Mouse (Mus musculus): ENCODE results near the gene Olfr524. TPM values are rescaled to one million over a fixed set of nuclear protein-coding genes. Genes with fewer than 3 reads are reported as not detected.

Gene Olfr524
- polyA plus RNA-seq, 1 experiment from 2014 or later = not detected

DNA sequence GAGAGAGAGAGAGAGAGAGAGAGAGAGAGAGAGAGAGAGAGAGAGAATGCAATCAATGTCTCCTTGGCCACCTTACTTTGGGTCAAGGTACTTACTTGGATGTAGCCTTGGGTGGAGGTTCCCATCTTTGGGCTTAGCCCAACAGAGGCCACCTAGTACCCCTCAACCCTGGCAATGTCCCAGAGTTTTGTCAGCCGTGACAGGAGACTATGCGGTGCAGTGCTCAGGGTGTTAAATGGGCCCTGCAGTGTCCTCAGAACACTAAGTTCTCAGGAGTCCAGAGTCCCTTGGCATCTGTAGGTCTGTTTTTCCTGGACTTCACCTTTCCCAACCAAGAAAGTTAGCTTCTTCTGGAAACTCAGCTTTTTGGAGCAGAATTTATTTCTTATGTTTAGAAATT, 26.6 kb downstream of the Olfr524 start:
- Histone ChIP-seq H3K27ac (no peak overlapping the region), H3K9me3 (no peaks in the 10 kb centered on the region), H3K27me3 (ENCODE audit: poor library complexity, severe bottlenecking) (no peaks in the 10 kb centered on the region), H3K4me1 (no peaks in the 10 kb centered on the region), H3K36me3 (replicated peaks) (no peaks in the 10 kb centered on the region), H3K4me3 (no peak overlapping the region)
- no peak for DNase-seq (ENCODE audit: extremely low spot score, low spot score)
- 94% methylated on average over 2 of the region's 2 CpGs for WGBS

DNA sequence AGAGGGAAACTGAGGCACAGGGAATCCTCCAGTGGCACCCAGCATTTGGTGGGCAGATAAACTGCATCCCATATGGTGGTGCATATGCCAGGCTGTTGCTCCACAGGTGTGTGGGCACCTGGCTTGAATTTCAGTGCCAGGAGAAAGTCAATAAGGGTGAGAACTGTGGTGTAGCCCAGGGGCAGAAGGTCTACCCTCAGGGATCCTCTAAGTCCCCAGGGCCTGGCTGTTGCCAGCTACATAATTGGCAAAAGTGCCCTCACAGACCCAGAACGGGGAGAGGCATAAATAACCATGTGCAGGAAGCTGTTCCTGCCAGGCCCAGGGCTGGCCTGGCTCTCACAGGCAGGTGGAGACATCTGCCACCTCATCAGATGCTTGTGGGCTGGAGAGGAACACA, 32.8 kb downstream of the Olfr524 start, which contains the start of gene Olfr523:
Gene Olfr523 (plus strand): TSS at position 282 of the 400 bp plus-strand sequence.
- Histone ChIP-seq H3K27me3 (ENCODE audit: poor library complexity, severe bottlenecking) (no peaks in the 10 kb centered on the region), H3K4me1 (no peaks in the 10 kb centered on the region), H3K27ac (no peak within 1 kb of the TSS), H3K36me3 (replicated peaks) (no peaks in the 10 kb centered on the region), H3K9me3 (no peaks in the 10 kb centered on the region; the same call in 1 of the 2 replicates), H3K4me3 (no peak within 1 kb of the TSS)
- DNase-seq (ENCODE audit: extremely low spot score, low spot score) = no peak
- 68% methylated on average over 1 of the region's 1 CpGs for WGBS

DNA sequence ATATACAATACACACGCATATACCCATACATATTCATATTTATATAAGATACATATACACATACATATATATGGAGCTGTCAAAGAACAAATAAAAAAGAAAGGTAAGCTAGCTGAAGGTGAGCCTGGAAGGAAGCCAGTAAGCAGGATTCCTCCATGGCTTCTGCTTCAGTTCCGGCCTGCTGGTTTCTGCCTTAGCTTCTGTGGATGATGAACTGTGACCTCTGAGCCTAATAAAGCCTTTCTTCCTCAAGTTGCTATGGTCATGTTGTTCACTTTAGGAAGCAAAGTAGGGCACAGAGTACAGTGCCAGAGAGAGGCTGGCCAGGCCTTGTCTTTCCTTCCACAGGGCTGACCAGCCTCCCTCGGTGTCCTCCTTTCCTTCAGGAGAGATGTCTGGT, 34.9 kb downstream of the Olfr524 start:
- 91% methylated on average over 3 of the region's 3 CpGs for WGBS
- Histone ChIP-seq H3K4me1 (no peaks in the 10 kb centered on the region), H3K36me3 (replicated peaks) (no peaks in the 10 kb centered on the region), H3K9me3 (no peaks in the 10 kb centered on the region; the same call in 1 of the 2 replicates), H3K27me3 (ENCODE audit: poor library complexity, severe bottlenecking) (no peaks in the 10 kb centered on the region), H3K27ac (no peak overlapping the region), H3K4me3 (no peak overlapping the region)
- DNase-seq (ENCODE audit: extremely low spot score, low spot score) = no peak

- Histone ChIP-seq H3K9me3 (no peaks in the 10 kb centered on the region; the same call in 1 of the 2 replicates), H3K36me3 (replicated peaks) (no peaks in the 10 kb centered on the region), H3K27me3 (ENCODE audit: poor library complexity, severe bottlenecking) (no peaks in the 10 kb centered on the region), H3K4me1 (no peaks in the 10 kb centered on the region), H3K4me3 (no peak overlapping the region), H3K27ac (no peak overlapping the region)
- no peak for DNase-seq (ENCODE audit: extremely low spot score, low spot score)
- WGBS = 85% methylated on average over 4 of the region's 4 CpGs
Observed at GRCm38 (mm10) chr7:140169386-140169785, 36.4 kb downstream of the Olfr524 start.

GRCm38 (mm10) chr7:140167950-140168349, 37.8 kb downstream of the Olfr524 start:
- WGBS = 76% methylated on average over 1 of the region's 1 CpGs
- no peaks in the 10 kb centered on the region for H3K36me3 ChIP-seq (replicated peaks)
- no peaks in the 10 kb centered on the region for H3K4me1 ChIP-seq
- no peak for DNase-seq (ENCODE audit: extremely low spot score, low spot score)
- no peak overlapping the region for H3K4me3 ChIP-seq
- H3K27ac ChIP-seq = no peak overlapping the region
- no peaks in the 10 kb centered on the region for H3K27me3 ChIP-seq (ENCODE audit: poor library complexity, severe bottlenecking)
- H3K9me3 ChIP-seq = no peaks in the 10 kb centered on the region; the same call in 1 of the 2 replicates

DNA sequence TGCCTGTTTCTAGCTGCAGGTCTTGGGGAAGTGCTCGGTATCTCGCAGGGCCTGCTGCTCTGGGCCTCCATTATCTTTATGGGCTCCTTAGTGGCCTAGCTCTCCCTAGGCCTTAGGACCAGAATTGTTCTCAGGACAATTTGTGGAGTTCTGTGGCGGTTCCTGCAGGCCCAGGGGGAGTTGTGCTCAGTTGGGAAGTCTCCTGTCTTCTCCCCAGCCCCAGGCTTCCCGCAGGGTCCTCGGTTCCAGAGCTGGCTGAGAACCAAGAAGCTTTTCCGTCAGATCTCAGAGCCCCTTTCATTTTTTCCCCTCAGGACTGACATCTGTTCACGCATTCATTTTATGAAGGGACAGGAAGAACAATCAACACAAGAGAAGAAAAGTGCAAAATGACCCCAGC, 41.1 kb downstream of the Olfr524 start, which contains the start of gene Olfr522:
Gene Olfr522 (minus strand): TSS at position 101 of the 400 bp plus-strand sequence.
- Histone ChIP-seq H3K27ac (no peak within 1 kb of the TSS), H3K4me1 (no peaks in the 10 kb centered on the region), H3K36me3 (replicated peaks) (no peaks in the 10 kb centered on the region), H3K4me3 (no peak within 1 kb of the TSS), H3K27me3 (ENCODE audit: poor library complexity, severe bottlenecking) (no peaks in the 10 kb centered on the region), H3K9me3 (no peaks in the 10 kb centered on the region)
- 80% methylated on average over 7 of the region's 7 CpGs for WGBS
- DNase-seq (ENCODE audit: extremely low spot score, low spot score) = no peak

DNA sequence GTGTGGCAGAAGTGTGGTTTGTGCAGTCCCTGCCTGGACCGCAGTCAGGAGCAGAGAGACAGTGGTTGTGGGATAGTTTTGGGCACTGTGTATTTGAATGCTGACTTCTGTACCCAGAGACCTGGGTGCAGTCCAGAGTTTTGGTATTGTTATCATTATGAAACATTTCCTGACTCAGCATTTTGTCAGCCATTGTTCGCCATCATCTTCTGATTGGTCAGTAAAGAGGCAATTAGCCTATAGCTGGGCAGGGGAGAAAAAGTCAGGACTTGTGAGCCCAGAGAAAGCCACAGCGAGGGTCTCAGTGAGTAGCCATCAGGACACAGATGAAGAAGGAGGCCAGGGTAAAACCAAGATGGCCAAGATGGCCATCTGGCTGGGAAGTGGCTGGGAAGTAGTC, 45.4 kb downstream of the Olfr524 start:
- H3K9me3 ChIP-seq = no peaks in the 10 kb centered on the region
- H3K27me3 ChIP-seq (ENCODE audit: poor library complexity, severe bottlenecking) = peaks cover 25% of the 10 kb centered on the region
- DNase-seq (ENCODE audit: extremely low spot score, low spot score) = no peak
- no peak overlapping the region for H3K27ac ChIP-seq
- 78% methylated on average over 3 of the region's 3 CpGs for WGBS
- no peak overlapping the region for H3K4me3 ChIP-seq
- H3K4me1 ChIP-seq = no peaks in the 10 kb centered on the region
- H3K36me3 ChIP-seq (replicated peaks) = no peaks in the 10 kb centered on the region

- Histone ChIP-seq H3K27me3 (ENCODE audit: poor library complexity, severe bottlenecking) (peaks cover 70% of the 10 kb centered on the region), H3K4me3 (peak within 1 kb of the TSS; percentile 49), H3K9me3 (no peaks in the 10 kb centered on the region), H3K36me3 (replicated peaks) (0 out of 2 replicates have a peak, but pooled peaks cover 2% of the 10 kb centered on the region), H3K27ac (no peak within 1 kb of the TSS), H3K4me1 (peaks cover 24% of the 10 kb centered on the region)
- peak; percentile 25 for DNase-seq (ENCODE audit: extremely low spot score, low spot score)
- 2% methylated on average over 28 of the region's 28 CpGs for WGBS
Observed at GRCm38 (mm10) chr7:140154218-140154927, 51.4 kb downstream of the Olfr524 start, which contains the start of gene Sprn. Gene Sprn (minus strand): TSS chr7:140154877.

DNA sequence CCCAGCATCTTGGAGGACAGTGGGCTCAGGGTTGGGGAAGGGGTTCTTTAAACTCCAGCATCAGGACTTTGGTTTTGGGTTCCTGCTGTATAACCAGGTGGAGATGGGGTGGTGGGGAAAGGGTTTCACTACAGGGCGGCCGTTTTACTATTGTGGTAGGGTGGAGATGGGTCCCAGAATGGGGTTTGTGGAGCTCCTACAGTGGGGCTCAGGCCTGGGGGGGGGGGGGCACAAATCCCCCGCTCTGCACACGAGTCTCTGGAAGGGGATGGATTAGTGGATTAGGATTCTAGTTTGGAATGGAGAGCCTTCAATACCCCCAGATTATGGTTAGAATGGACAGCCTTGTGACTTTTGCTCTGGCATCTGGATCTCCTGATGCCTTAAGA, 51.9 kb downstream of the Olfr524 start:
- 18% methylated on average over 4 of the region's 4 CpGs for WGBS
- no peaks in the 10 kb centered on the region for H3K9me3 ChIP-seq
- no peak overlapping the region for H3K27ac ChIP-seq
- H3K27me3 ChIP-seq (ENCODE audit: poor library complexity, severe bottlenecking) = peaks cover 70% of the 10 kb centered on the region
- H3K36me3 ChIP-seq (replicated peaks) = 0 out of 2 replicates have a peak, but pooled peaks cover 2% of the 10 kb centered on the region
- peaks cover 24% of the 10 kb centered on the region for H3K4me1 ChIP-seq
- no peak for DNase-seq (ENCODE audit: extremely low spot score, low spot score)
- H3K4me3 ChIP-seq = peak overlapping the region; percentile 49

DNA sequence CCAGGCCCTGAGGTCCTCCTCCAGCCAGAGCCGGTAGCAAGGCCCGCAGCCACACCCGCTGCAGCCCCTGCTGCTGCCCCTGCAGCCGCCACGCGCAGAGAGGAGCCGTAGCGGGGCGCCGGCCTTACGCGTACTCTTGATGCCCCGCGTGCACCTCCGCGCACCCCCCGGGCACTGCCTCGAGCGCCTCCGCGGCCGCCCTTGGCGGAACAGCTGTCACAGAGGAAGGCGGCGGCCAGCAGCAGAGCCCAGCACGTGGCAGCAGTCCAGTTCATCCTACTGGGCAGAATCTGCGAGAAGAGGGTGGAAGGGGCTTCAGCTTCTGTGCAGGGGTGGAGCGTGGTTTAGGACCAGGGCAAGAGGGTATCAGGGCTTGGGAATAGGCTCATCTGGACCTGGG, 52.4 kb downstream of the Olfr524 start:
- WGBS = 13% methylated on average over 28 of the region's 28 CpGs
- peaks cover 65% of the 10 kb centered on the region for H3K27me3 ChIP-seq (ENCODE audit: poor library complexity, severe bottlenecking)
- H3K4me3 ChIP-seq = peak overlapping the region; percentile 40
- peak overlapping the region; percentile 58; the same call in 1 of the 2 replicates for H3K27ac ChIP-seq
- H3K9me3 ChIP-seq = no peaks in the 10 kb centered on the region
- peaks cover 24% of the 10 kb centered on the region for H3K4me1 ChIP-seq
- peak; percentile 27 for DNase-seq (ENCODE audit: extremely low spot score, low spot score)
- 0 out of 2 replicates have a peak, but pooled peaks cover 2% of the 10 kb centered on the region for H3K36me3 ChIP-seq (replicated peaks)

Other genes starting within 250 kb of the Olfr524 start
- 0.67 and 0.91 TPM in 2 replicates for gene 6430531B16Rik, start 227.2 kb downstream of the Olfr524 start, polyA plus RNA-seq (2016; fragmentation: Nextera tagmentation; extraction: Ambion mirVana)
- gene Adam8, start 213.4 kb downstream of the Olfr524 start, polyA plus RNA-seq (2016; fragmentation: Nextera tagmentation; extraction: Ambion mirVana) = 1.6 and 2.4 TPM in 2 replicates
- 39.2 and 41.7 TPM in 2 replicates for gene Zfp511, start 169.6 kb downstream of the Olfr524 start, polyA plus RNA-seq (2016; fragmentation: Nextera tagmentation; extraction: Ambion mirVana)
- gene Tubgcp2, start 169.3 kb downstream of the Olfr524 start, polyA plus RNA-seq (2016; fragmentation: Nextera tagmentation; extraction: Ambion mirVana) = 80.6 and 81.1 TPM in 2 replicates
- gene Msx3, start 156.9 kb downstream of the Olfr524 start, polyA plus RNA-seq (2016; fragmentation: Nextera tagmentation; extraction: Ambion mirVana) = 0.31 and 0.69 TPM in 2 replicates
- gene Caly, start 123.4 kb downstream of the Olfr524 start, polyA plus RNA-seq (2016; fragmentation: Nextera tagmentation; extraction: Ambion mirVana) = 0.58 and 2.1 TPM in 2 replicates
- gene Prap1, start 112.6 kb downstream of the Olfr524 start, polyA plus RNA-seq (2016; fragmentation: Nextera tagmentation; extraction: Ambion mirVana) = not detected in 2 replicates
- gene Fuom, start 103.5 kb downstream of the Olfr524 start, polyA plus RNA-seq (2016; fragmentation: Nextera tagmentation; extraction: Ambion mirVana) = 11.5 and 12.1 TPM in 2 replicates
- gene Paox, start 90.2 kb downstream of the Olfr524 start, polyA plus RNA-seq (2016; fragmentation: Nextera tagmentation; extraction: Ambion mirVana) = 17.2 and 17.3 TPM in 2 replicates
- gene Echs1, start 89.5 kb downstream of the Olfr524 start, polyA plus RNA-seq (2016; fragmentation: Nextera tagmentation; extraction: Ambion mirVana) = 151 TPM in 2 replicates
- 33.9 and 35.0 TPM in 2 replicates for gene Mtg1, start 68.4 kb downstream of the Olfr524 start, polyA plus RNA-seq (2016; fragmentation: Nextera tagmentation; extraction: Ambion mirVana)
- 0.20 and 0.62 TPM in 2 replicates for gene Sprn, start 51.1 kb downstream of the Olfr524 start, polyA plus RNA-seq (2016; fragmentation: Nextera tagmentation; extraction: Ambion mirVana)
- gene Olfr522, start 41.2 kb downstream of the Olfr524 start, polyA plus RNA-seq (2016; fragmentation: Nextera tagmentation; extraction: Ambion mirVana) = not detected in 2 replicates
- gene Olfr523, start 32.7 kb downstream of the Olfr524 start, polyA plus RNA-seq (2016; fragmentation: Nextera tagmentation; extraction: Ambion mirVana) = not detected in 2 replicates
- not detected in 2 replicates for gene Cd163l1, start 12.3 kb upstream of the Olfr524 start, polyA plus RNA-seq (2016; fragmentation: Nextera tagmentation; extraction: Ambion mirVana)
- not detected in 2 replicates for gene 5830411N06Rik, start 41.3 kb upstream of the Olfr524 start, polyA plus RNA-seq (2016; fragmentation: Nextera tagmentation; extraction: Ambion mirVana)
- not detected in 2 replicates for gene Olfr525, start 114.9 kb upstream of the Olfr524 start, polyA plus RNA-seq (2016; fragmentation: Nextera tagmentation; extraction: Ambion mirVana)
- not detected in 2 replicates for gene Olfr527, start 128.1 kb upstream of the Olfr524 start, polyA plus RNA-seq (2016; fragmentation: Nextera tagmentation; extraction: Ambion mirVana)
- not detected in 2 replicates for gene Olfr60, start 155.7 kb upstream of the Olfr524 start, polyA plus RNA-seq (2016; fragmentation: Nextera tagmentation; extraction: Ambion mirVana)
- gene Olfr530, start 170.4 kb upstream of the Olfr524 start, polyA plus RNA-seq (2016; fragmentation: Nextera tagmentation; extraction: Ambion mirVana) = not detected in 2 replicates
- 0.05 TPM in 1 of 2 replicates, not detected in the other for gene Olfr531, start 197.0 kb upstream of the Olfr524 start, polyA plus RNA-seq (2016; fragmentation: Nextera tagmentation; extraction: Ambion mirVana)
- not detected in 2 replicates for gene Olfr532, start 215.7 kb upstream of the Olfr524 start, polyA plus RNA-seq (2016; fragmentation: Nextera tagmentation; extraction: Ambion mirVana)